ENCODE assay signal across 25 mouse cellular contexts in the genomic region with DNA sequence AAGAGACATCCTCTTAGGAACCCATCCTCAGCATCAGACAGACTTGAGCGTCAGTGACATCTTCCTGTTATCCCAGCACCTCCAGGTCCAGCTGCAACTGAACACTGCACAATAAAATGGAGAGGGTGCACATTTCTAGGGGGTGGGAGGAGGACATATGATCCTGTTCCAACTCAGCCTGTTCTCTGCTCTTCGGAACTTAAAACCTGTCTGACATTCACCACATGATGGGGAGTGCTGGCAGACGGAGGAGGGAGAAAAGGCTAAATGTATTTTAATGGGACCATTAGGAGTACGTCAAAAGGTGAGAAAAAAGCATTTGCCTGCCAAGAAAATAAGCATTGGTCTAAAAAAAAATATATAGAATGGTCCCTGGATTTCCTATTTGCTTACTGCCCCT.
"Had no signal": no experiment of that assay in that cellular context is flagged by ENCODE, and none has a peak within 500 bp of the region (broad histone marks: within the 10 kb centered on the region; RNA-seq: fewer than 3 reads in every experiment).

No protein-coding gene starts in this region.

- H3K4me1 ChIP-seq: heart, embryonic 15.5 days; hindbrain, embryonic 15.5 days; liver, embryonic 13.5 days; liver, embryonic 15.5 days had no signal

- H3K36me3 ChIP-seq: heart, embryonic 13.5 days; heart, embryonic 15.5 days; hindbrain, embryonic 13.5 days; hindbrain, embryonic 15.5 days; limb, embryonic 12.5 days; liver, embryonic 13.5 days; liver, embryonic 15.5 days had no signal

- H3K4me3 ChIP-seq: heart, adult 2 months; heart, embryonic 13.5 days; heart, embryonic 15.5 days; hindbrain, embryonic 13.5 days; hindbrain, embryonic 15.5 days; limb, embryonic 12.5 days; liver, embryonic 13.5 days; liver, embryonic 15.5 days had no signal

- H3K9ac ChIP-seq: forebrain, postnatal 0 days; heart, embryonic 13.5 days; heart, embryonic 15.5 days; hindbrain, embryonic 13.5 days; hindbrain, embryonic 15.5 days; limb, embryonic 12.5 days; liver, embryonic 13.5 days; liver, embryonic 15.5 days; liver, postnatal 0 days had no signal

- H3K27ac ChIP-seq: heart, adult 2 months; heart, embryonic 13.5 days; heart, embryonic 15.5 days; hindbrain, embryonic 13.5 days; hindbrain, embryonic 15.5 days; hindbrain, postnatal 0 days; limb, embryonic 12.5 days; liver, embryonic 13.5 days; liver, embryonic 15.5 days had no signal

- DNase-seq: forebrain, postnatal 0 days; gastrocnemius, postnatal 14 days; gastrocnemius, postnatal 36 days; heart, adult 11 months; heart, adult 2 months; heart, postnatal 14 days; heart, postnatal 36 days; kidney, adult 9 months; kidney, postnatal 14 days; layer of hippocampus, adult 9-11 months; layer of hippocampus, postnatal 36 days; left cerebral cortex, postnatal 4 days; liver; liver, embryonic 13.5 days; liver, postnatal 0 days had no signal

- H3K4me2 ChIP-seq: heart, embryonic 11.5 days; heart, embryonic 13.5 days; heart, embryonic 15.5 days; hindbrain, embryonic 13.5 days; hindbrain, embryonic 15.5 days; limb, embryonic 12.5 days; liver, embryonic 11.5 days; liver, embryonic 13.5 days; liver, embryonic 15.5 days had no signal

- ATAC-seq: forebrain, postnatal 0 days; hindbrain, postnatal 0 days; intestine, embryonic 16.5 days; liver, postnatal 0 days had no signal

- H3K9me3 ChIP-seq: heart, embryonic 13.5 days; heart, embryonic 15.5 days; hindbrain, embryonic 13.5 days; hindbrain, embryonic 15.5 days; limb, embryonic 12.5 days; liver, embryonic 13.5 days; liver, embryonic 15.5 days had no signal

- H3K27me3 ChIP-seq: heart, embryonic 13.5 days; heart, embryonic 15.5 days; hindbrain, embryonic 15.5 days; limb, embryonic 12.5 days; liver, embryonic 13.5 days; liver, embryonic 15.5 days had no signal
